Mouse (Mus musculus): ENCODE results near the gene Sytl1.

Sytl1 gene

GRCm38 (mm10) chr4:133262882-133263281 is at the start of gene Sytl1:
TSS of gene Sytl1 (minus strand) at chr4:133263113.
- DNase-seq (ENCODE audit: low read depth, low spot score) = peak; percentile 6

GRCm38 (mm10) chr4:133309948-133310347 is 47.0 kb upstream of the Sytl1 start:
- peak; percentile 87 for DNase-seq (ENCODE audit: low read depth, low spot score)

- DNase-seq (ENCODE audit: low read depth, low spot score) = peak; percentile 79
Measured at GRCm38 (mm10) chr4:133307331-133307730, 44.4 kb upstream of the Sytl1 start.

GRCm38 (mm10) chr4:133305825-133306224 is 42.9 kb upstream of the Sytl1 start:
- DNase-seq (ENCODE audit: low read depth, low spot score) = no peak

- DNase-seq (ENCODE audit: low read depth, low spot score) = no peak
Measured at GRCm38 (mm10) chr4:133304770-133305169, 41.9 kb upstream of the Sytl1 start.

- no peak for DNase-seq (ENCODE audit: low read depth, low spot score)
Measured at GRCm38 (mm10) chr4:133302668-133303067, 39.8 kb upstream of the Sytl1 start.

GRCm38 (mm10) chr4:133301802-133302201 is 38.9 kb upstream of the Sytl1 start:
- peak; percentile 78 for DNase-seq (ENCODE audit: low read depth, low spot score)

- no peak for DNase-seq (ENCODE audit: low read depth, low spot score)
Measured at GRCm38 (mm10) chr4:133300421-133300820, 37.5 kb upstream of the Sytl1 start.

GRCm38 (mm10) chr4:133299701-133300100 is 36.8 kb upstream of the Sytl1 start:
- peak; percentile 93 for DNase-seq (ENCODE audit: low read depth, low spot score)

GRCm38 (mm10) chr4:133298516-133299365 is 35.8 kb upstream of the Sytl1 start:
- DNase-seq (ENCODE audit: low read depth, low spot score) = peak; percentile 98

GRCm38 (mm10) chr4:133297801-133298238 is 34.9 kb upstream of the Sytl1 start:
- peak; percentile 94 for DNase-seq (ENCODE audit: low read depth, low spot score)

- DNase-seq (ENCODE audit: low read depth, low spot score) = no peak
Measured at GRCm38 (mm10) chr4:133297360-133297759, 34.4 kb upstream of the Sytl1 start.

GRCm38 (mm10) chr4:133294084-133294483 is 31.2 kb upstream of the Sytl1 start:
- DNase-seq (ENCODE audit: low read depth, low spot score) = no peak

GRCm38 (mm10) chr4:133292901-133293843 is 30.3 kb upstream of the Sytl1 start:
- DNase-seq (ENCODE audit: low read depth, low spot score) = peak; percentile 73

- DNase-seq (ENCODE audit: low read depth, low spot score) = no peak
Measured at GRCm38 (mm10) chr4:133292405-133292804, 29.5 kb upstream of the Sytl1 start.

GRCm38 (mm10) chr4:133291255-133291654 is 28.3 kb upstream of the Sytl1 start:
- DNase-seq (ENCODE audit: low read depth, low spot score) = no peak

- DNase-seq (ENCODE audit: low read depth, low spot score) = no peak
Measured at GRCm38 (mm10) chr4:133286476-133287077, 23.7 kb upstream of the Sytl1 start.

- DNase-seq (ENCODE audit: low read depth, low spot score) = no peak
Measured at GRCm38 (mm10) chr4:133285950-133286349, 23.0 kb upstream of the Sytl1 start.

- no peak for DNase-seq (ENCODE audit: low read depth, low spot score)
Measured at GRCm38 (mm10) chr4:133285299-133285698, 22.4 kb upstream of the Sytl1 start.

GRCm38 (mm10) chr4:133282656-133283055 is 19.7 kb upstream of the Sytl1 start:
- no peak for DNase-seq (ENCODE audit: low read depth, low spot score)

- DNase-seq (ENCODE audit: low read depth, low spot score) = peak; percentile 62
Measured at GRCm38 (mm10) chr4:133281951-133282481, 19.1 kb upstream of the Sytl1 start.

Data from brain, adult 2 months (tissue).